Mouse (Mus musculus) small intestine, adult 2 months (tissue): ENCODE measurements around the gene Sbf2. TPM values are rescaled to one million over a fixed set of nuclear protein-coding genes. Genes with fewer than 3 reads are reported as not detected.

Experiments
- H3K27ac ChIP-seq: fragments of 200-500 bp; 2 replicates; pipeline ENCODE4 v1.5.1; 2012; ENCODE audit warnings: low read depth, low read length, control low read depth, inconsistent platforms; ENCODE audit not compliant: insufficient read depth
- H3K27me3 ChIP-seq: fragments of 200-500 bp; 2 replicates; pipeline ENCODE4 v1.6.1; 2012; ENCODE audit warnings: mild to moderate bottlenecking, moderate library complexity, low read length, inconsistent platforms; ENCODE audit not compliant: control insufficient read depth, insufficient read depth
- H3K36me3 ChIP-seq: fragments of 200-500 bp; 2 replicates; pipeline ENCODE4 v1.6.1; 2012; ENCODE audit warnings: mild to moderate bottlenecking, low read length, control low read depth, inconsistent platforms; ENCODE audit not compliant: control insufficient read depth, insufficient read depth
- H3K4me1 ChIP-seq: fragments of 200-500 bp; 2 replicates; pipeline ENCODE4 v1.6.1; 2012; ENCODE audit warnings: low read length, inconsistent platforms, mixed read lengths; ENCODE audit not compliant: control insufficient read depth, insufficient read depth, insufficient read length
- H3K4me3 ChIP-seq: fragments of 200-500 bp; 2 replicates; pipeline ENCODE4 v1.5.1; 2012; ENCODE audit warnings: low read depth, mild to moderate bottlenecking, control low read depth, inconsistent platforms, low read length, moderate library complexity
- CTCF ChIP-seq: fragments of 200-500 bp; IDR thresholded peaks from 2 replicates; pipeline ENCODE4 v1.5.1; 2012; ENCODE audit warnings: low read depth, mild to moderate bottlenecking, control low read depth, inconsistent platforms, low read length, moderate library complexity, mixed read lengths; ENCODE audit not compliant: insufficient replicate concordance, insufficient read length; ENCODE audit errors: extremely low read depth
- POLR2A ChIP-seq: fragments of 200-500 bp; IDR thresholded peaks from 2 replicates; pipeline ENCODE4 v1.6.1; 2012; ENCODE audit warnings: low read depth, mild to moderate bottlenecking, control low read depth, inconsistent platforms, low read length, moderate library complexity
- WGBS: fragments of 180-500 bp; shearing (Covaris S2); methylation state at CpG from one replicate; pipeline ENCODE4 v1.1.7; 2018; 5-methylcytosine and 5-hydroxymethylcytosine counted together
- polyA plus RNA-seq: library from polyadenylated mRNA; depleted of rRNA; stranded (reverse); fragments of >200 nt; gene quantifications from 2 replicates; pipeline ENCODE4 v1.2.3, GENCODE M21; 2012

Gene Sbf2
- polyA plus RNA-seq, 1 experiment = 13.7 TPM

GRCm38 (mm10) chr7:110628611-110629354, 14.1 kb upstream of the Sbf2 start:
- Histone ChIP-seq H3K4me3 (peak overlapping the region; percentile 66), H3K27ac (no peak overlapping the region), H3K4me1 (peaks cover 24% of the 10 kb centered on the region), H3K27me3 (peaks cover 18% of the 10 kb centered on the region), H3K36me3 (no peaks in the 10 kb centered on the region)
- WGBS = under 1% methylated on average over 33 of the region's 33 CpGs
- TF ChIP-seq CTCF (peak; percentile 29; the same call in 1 of the 2 replicates), POLR2A (no peak)

- H3K4me1 ChIP-seq = peaks cover 24% of the 10 kb centered on the region
- TF ChIP-seq POLR2A = no peak
- no peak for TF ChIP-seq CTCF
- peak overlapping the region; percentile 66 for H3K4me3 ChIP-seq
- peaks cover 18% of the 10 kb centered on the region for H3K27me3 ChIP-seq
- H3K27ac ChIP-seq = no peak overlapping the region
- WGBS = 2% methylated on average over 11 of the region's 11 CpGs
- H3K36me3 ChIP-seq = no peaks in the 10 kb centered on the region
Observed at GRCm38 (mm10) chr7:110628273-110628600, 13.5 kb upstream of the Sbf2 start.

- TF ChIP-seq CTCF (no peak), POLR2A (peak; percentile 97)
- no peaks in the 10 kb centered on the region for H3K36me3 ChIP-seq
- no peak within 1 kb of the TSS for H3K27ac ChIP-seq
- H3K4me3 ChIP-seq = peak within 1 kb of the TSS; percentile 66
- H3K4me1 ChIP-seq = peaks cover 24% of the 10 kb centered on the region
- under 1% methylated on average over 30 of the region's 30 CpGs for WGBS
- peaks cover 18% of the 10 kb centered on the region for H3K27me3 ChIP-seq
Observed at GRCm38 (mm10) chr7:110627486-110628272, 13.0 kb upstream of the Sbf2 start, which contains the start of gene Adm. Adm (plus strand) TSS chr7:110627661.

GRCm38 (mm10) chr7:110627099-110627482, 12.4 kb upstream of the Sbf2 start:
- Histone ChIP-seq H3K27me3 (peaks cover 18% of the 10 kb centered on the region), H3K36me3 (no peaks in the 10 kb centered on the region), H3K4me3 (peak overlapping the region; percentile 66), H3K27ac (no peak overlapping the region), H3K4me1 (peaks cover 24% of the 10 kb centered on the region)
- no peak for TF ChIP-seq POLR2A
- no peak for TF ChIP-seq CTCF
- WGBS = 3% methylated on average over 12 of the region's 12 CpGs

- Histone ChIP-seq H3K4me1 (peaks cover 24% of the 10 kb centered on the region), H3K27me3 (peaks cover 15% of the 10 kb centered on the region), H3K36me3 (no peaks in the 10 kb centered on the region), H3K4me3 (peak overlapping the region; percentile 51), H3K27ac (no peak overlapping the region)
- TF ChIP-seq CTCF = no peak
- TF ChIP-seq POLR2A = no peak
- WGBS = 13% methylated on average over 28 of the region's 28 CpGs
Observed at GRCm38 (mm10) chr7:110626186-110627098, 11.7 kb upstream of the Sbf2 start.

- TF ChIP-seq CTCF (no peak), POLR2A (no peak)
- Histone ChIP-seq H3K36me3 (no peaks in the 10 kb centered on the region), H3K4me3 (peak overlapping the region; percentile 51), H3K27me3 (peaks cover 13% of the 10 kb centered on the region; the same call in 1 of the 2 replicates), H3K27ac (no peak overlapping the region), H3K4me1 (peaks cover 21% of the 10 kb centered on the region)
- 38% methylated on average over 10 of the region's 10 CpGs for WGBS
Observed at GRCm38 (mm10) chr7:110625489-110625888, 10.8 kb upstream of the Sbf2 start.

- Histone ChIP-seq H3K36me3 (no peaks in the 10 kb centered on the region), H3K4me3 (no peak overlapping the region), H3K27me3 (peaks cover 13% of the 10 kb centered on the region; the same call in 1 of the 2 replicates), H3K4me1 (peaks cover 23% of the 10 kb centered on the region), H3K27ac (no peak overlapping the region)
- TF ChIP-seq CTCF (no peak), POLR2A (no peak)
- WGBS = 22% methylated on average over 13 of the region's 13 CpGs
Observed at GRCm38 (mm10) chr7:110624961-110625360, 10.2 kb upstream of the Sbf2 start.
